Mouse (Mus musculus) kidney, postnatal 14 days (tissue): Measurements from ENCODE around the gene Zfp146.
"Not testable (repeated sequence)": the region's sequence is repeated elsewhere in the genome, so short reads cannot be mapped to it uniquely, and the experiment has no call there.

Experiments
- DNase-seq: peaks from one replicate; pipeline ENCODE4 v3.0.0; 2022; ENCODE audit warnings: mixed read lengths

The Zfp146 gene

GRCm38 (mm10) chr7:30169583-30170282, at the start of gene Zfp146:
Gene Zfp146 (minus strand): TSS chr7:30169750.
- DNase-seq, result peak; percentile 96

- no peak for DNase-seq
Observed at GRCm38 (mm10) chr7:30217277-30217676, 47.7 kb upstream of the Zfp146 start.

- peak; percentile 82 for DNase-seq
Observed at GRCm38 (mm10) chr7:30216723-30217151, 47.2 kb upstream of the Zfp146 start.

- DNase-seq, result peak; percentile 43
Observed at GRCm38 (mm10) chr7:30215875-30216274, 46.3 kb upstream of the Zfp146 start.

- no peak for DNase-seq
Observed at GRCm38 (mm10) chr7:30213881-30214280, 44.3 kb upstream of the Zfp146 start.

- DNase-seq, result no peak
Observed at GRCm38 (mm10) chr7:30211025-30211424, 41.5 kb upstream of the Zfp146 start.

- DNase-seq, result not testable (repeated sequence)
Observed at GRCm38 (mm10) chr7:30206364-30206763, 36.8 kb upstream of the Zfp146 start.

GRCm38 (mm10) chr7:30205383-30205782, 35.8 kb upstream of the Zfp146 start:
- DNase-seq, result peak; percentile 74

- DNase-seq, result no peak
Observed at GRCm38 (mm10) chr7:30204380-30204779, 34.8 kb upstream of the Zfp146 start.

- no peak for DNase-seq
Observed at GRCm38 (mm10) chr7:30202895-30203690, 33.5 kb upstream of the Zfp146 start.

GRCm38 (mm10) chr7:30200661-30201060, 31.1 kb upstream of the Zfp146 start:
- not testable (repeated sequence) for DNase-seq

- DNase-seq, result no peak
Observed at GRCm38 (mm10) chr7:30200200-30200599, 30.6 kb upstream of the Zfp146 start.

- no peak for DNase-seq
Observed at GRCm38 (mm10) chr7:30199498-30200139, 30.1 kb upstream of the Zfp146 start.

- peak; percentile 67 for DNase-seq
Observed at GRCm38 (mm10) chr7:30198481-30198971, 29.0 kb upstream of the Zfp146 start, which contains the start of gene Capns1. Gene Capns1 (minus strand): TSS chr7:30198811.

- DNase-seq, result peak; percentile 41
Observed at GRCm38 (mm10) chr7:30197592-30198129, 28.1 kb upstream of the Zfp146 start.

GRCm38 (mm10) chr7:30196171-30196570, 26.6 kb upstream of the Zfp146 start:
- no peak for DNase-seq

- no peak for DNase-seq
Observed at GRCm38 (mm10) chr7:30195461-30195860, 25.9 kb upstream of the Zfp146 start.

- peak; percentile 97 for DNase-seq
Observed at GRCm38 (mm10) chr7:30194884-30195283, 25.3 kb upstream of the Zfp146 start.

GRCm38 (mm10) chr7:30194101-30194831, 24.7 kb upstream of the Zfp146 start:
- peak; percentile 52 for DNase-seq

- DNase-seq, result peak; percentile 90
Observed at GRCm38 (mm10) chr7:30193581-30194100, 24.1 kb upstream of the Zfp146 start.

GRCm38 (mm10) chr7:30193013-30193412, 23.5 kb upstream of the Zfp146 start:
- DNase-seq, result no peak

- no peak for DNase-seq
Observed at GRCm38 (mm10) chr7:30192088-30192487, 22.5 kb upstream of the Zfp146 start.
